Mouse (Mus musculus) spleen, adult 2 months (tissue): ENCODE measurements around the gene Mei4.

Source experiments
- CTCF ChIP-seq: fragments of 200-500 bp; IDR thresholded peaks from 2 replicates; pipeline ENCODE4 v1.5.1; 2011; ENCODE audit warnings: mild to moderate bottlenecking, inconsistent platforms; ENCODE audit not compliant: insufficient read depth, insufficient read length, insufficient replicate concordance; ENCODE audit errors: extremely low read depth
- POLR2A ChIP-seq: fragments of 200-500 bp; IDR thresholded peaks from 2 replicates; pipeline ENCODE4 v1.6.1; 2011; ENCODE audit warnings: low read depth, low read length, inconsistent platforms

- TF ChIP-seq POLR2A, result no peak
- no peak for TF ChIP-seq CTCF
Measured at GRCm38 (mm10) chr9:82162415-82162814, 298.9 kb downstream of the Mei4 start.
